Mouse (Mus musculus): ENCODE results near the gene Alms1. TPM values are rescaled to one million over a fixed set of nuclear protein-coding genes. Genes with fewer than 3 reads are reported as not detected.
A peak's percentile ranks its signal among the peaks of the same experiment; 100 is the strongest.

Gene Alms1
- polyA plus RNA-seq, 1 experiment: 30.3 TPM

DNA sequence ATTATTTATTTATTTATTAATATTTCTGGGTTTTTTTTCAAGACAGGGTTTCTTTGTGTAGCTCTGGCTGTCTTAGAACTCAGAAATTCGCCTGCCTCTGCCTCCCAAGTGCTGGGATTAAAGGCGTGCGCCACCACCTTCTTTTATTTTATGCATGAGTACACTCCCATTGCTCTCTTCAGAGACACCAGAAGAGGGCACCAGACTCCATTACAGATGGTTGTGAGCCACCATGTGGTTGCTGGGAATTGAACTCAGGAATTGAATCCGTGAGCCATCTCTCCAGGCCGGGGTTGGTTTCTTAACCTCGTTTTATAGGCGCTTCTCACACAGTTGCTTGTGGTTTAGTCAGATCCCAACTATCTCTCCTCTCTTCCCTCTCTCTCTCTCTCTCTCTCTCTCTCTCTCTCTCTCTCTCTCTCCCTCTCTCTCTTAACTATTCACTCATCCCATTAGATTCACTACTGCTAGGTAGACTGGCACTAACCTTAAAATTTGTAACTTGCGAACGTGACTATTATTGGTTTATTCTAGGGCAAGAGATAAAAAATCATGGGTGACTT, 445 bp upstream of the Alms1 start:
- TF ChIP-seq POLR2A (IDR thresholded peaks at IDR 0.05; ENCODE audit: insufficient read depth, low read depth, low read length) (no peak), CTCF (IDR thresholded peaks at IDR 0.05; ENCODE audit: insufficient read depth, low read depth, low read length) (no peak)
- H3K4me1 ChIP-seq (ENCODE audit: control insufficient read depth, insufficient read depth, low read length): no peaks in the 10 kb centered on the region
- H3K4me3 ChIP-seq (ENCODE audit: insufficient read depth, low read depth, low read length): peak overlapping the region; percentile 81; the same call in 1 of the 2 replicates
- WGBS: 30% methylated on average over 9 of the region's 9 CpGs
- no peak overlapping the region for H3K27ac ChIP-seq (ENCODE audit: insufficient read depth, low read depth, low read length)

DNA sequence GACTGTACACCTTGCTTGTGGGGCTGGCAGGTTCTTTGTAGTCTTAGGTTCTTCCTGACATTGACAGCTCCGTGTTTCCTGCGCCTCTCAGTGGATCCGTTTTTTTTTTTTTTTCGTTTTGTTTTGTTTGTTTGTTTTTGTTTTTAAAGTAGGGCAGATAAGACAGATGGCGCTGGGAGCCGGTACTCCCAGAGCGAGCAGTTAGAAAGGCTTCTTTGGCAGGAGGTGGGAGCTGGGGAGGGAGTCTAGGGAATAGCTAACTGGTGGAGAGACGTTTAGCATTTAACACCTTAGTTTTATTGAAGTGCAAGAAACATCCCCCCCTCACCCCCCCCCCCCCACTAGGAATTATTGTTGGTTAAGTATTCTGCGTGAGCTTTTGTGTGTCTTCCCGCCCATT, 833 bp downstream of the Alms1 start:
- 0% methylated on average over 10 of the region's 10 CpGs for WGBS
- Histone ChIP-seq H3K4me3 (ENCODE audit: insufficient read depth, low read depth, low read length) (peak overlapping the region; percentile 81), H3K27ac (ENCODE audit: insufficient read depth, low read depth, low read length) (peak overlapping the region; percentile 63), H3K4me1 (ENCODE audit: control insufficient read depth, insufficient read depth, low read length) (no peaks in the 10 kb centered on the region)
- no peak for TF ChIP-seq CTCF (IDR thresholded peaks at IDR 0.05; ENCODE audit: insufficient read depth, low read depth, low read length)
- no peak for TF ChIP-seq POLR2A (IDR thresholded peaks at IDR 0.05; ENCODE audit: insufficient read depth, low read depth, low read length)

DNA sequence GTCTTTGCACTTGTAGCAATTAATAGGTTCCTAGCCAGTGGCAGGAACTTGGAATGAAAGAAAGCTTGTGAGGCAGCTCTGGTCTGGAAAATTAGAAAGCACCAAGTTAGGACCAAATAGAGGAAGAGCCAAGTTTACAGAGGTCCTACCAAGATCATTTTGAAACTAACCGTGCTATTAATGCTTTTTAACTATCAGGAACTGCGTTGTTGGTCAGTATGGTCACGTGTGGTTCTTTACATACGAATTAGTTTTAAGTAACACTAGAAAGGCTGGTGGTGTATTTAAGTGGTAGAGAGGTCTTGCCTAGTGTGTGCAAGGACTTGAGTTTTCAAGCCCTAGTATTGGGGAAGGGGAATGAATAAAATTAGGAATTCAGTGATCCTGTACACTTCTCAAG, 1.2 kb downstream of the Alms1 start:
- 5% methylated on average over 4 of the region's 4 CpGs for WGBS
- TF ChIP-seq CTCF (IDR thresholded peaks at IDR 0.05; ENCODE audit: insufficient read depth, low read depth, low read length) (no peak), POLR2A (IDR thresholded peaks at IDR 0.05; ENCODE audit: insufficient read depth, low read depth, low read length) (no peak)
- Histone ChIP-seq H3K4me1 (ENCODE audit: control insufficient read depth, insufficient read depth, low read length) (no peaks in the 10 kb centered on the region), H3K4me3 (ENCODE audit: insufficient read depth, low read depth, low read length) (no peak overlapping the region), H3K27ac (ENCODE audit: insufficient read depth, low read depth, low read length) (no peak overlapping the region)

DNA sequence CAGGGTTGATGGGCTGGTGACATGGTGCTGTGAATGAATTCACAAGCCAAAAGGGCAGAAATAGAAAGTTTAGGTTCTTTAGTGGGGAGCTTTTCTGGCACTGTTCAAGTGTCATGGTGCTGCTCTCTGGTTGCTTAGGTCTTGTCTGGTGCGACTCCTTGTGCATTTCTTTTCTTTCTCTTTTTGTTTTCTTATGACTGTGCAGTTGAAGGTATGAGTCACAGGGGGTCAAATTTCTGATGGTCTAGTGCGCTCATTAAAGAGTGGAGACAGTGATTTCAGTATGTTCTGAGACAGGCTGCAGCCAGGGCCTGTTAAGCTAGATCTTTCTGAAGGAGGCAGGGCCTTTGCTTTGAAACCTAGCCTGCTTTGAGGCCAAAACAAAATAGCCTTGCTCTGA, 2.8 kb downstream of the Alms1 start:
- Histone ChIP-seq H3K27ac (ENCODE audit: insufficient read depth, low read depth, low read length) (no peak overlapping the region), H3K4me1 (ENCODE audit: control insufficient read depth, insufficient read depth, low read length) (no peaks in the 10 kb centered on the region), H3K4me3 (ENCODE audit: insufficient read depth, low read depth, low read length) (no peak overlapping the region)
- WGBS: 68% methylated on average over 2 of the region's 2 CpGs
- TF ChIP-seq CTCF (IDR thresholded peaks at IDR 0.05; ENCODE audit: insufficient read depth, low read depth, low read length) (no peak), POLR2A (IDR thresholded peaks at IDR 0.05; ENCODE audit: insufficient read depth, low read depth, low read length) (no peak)

DNA sequence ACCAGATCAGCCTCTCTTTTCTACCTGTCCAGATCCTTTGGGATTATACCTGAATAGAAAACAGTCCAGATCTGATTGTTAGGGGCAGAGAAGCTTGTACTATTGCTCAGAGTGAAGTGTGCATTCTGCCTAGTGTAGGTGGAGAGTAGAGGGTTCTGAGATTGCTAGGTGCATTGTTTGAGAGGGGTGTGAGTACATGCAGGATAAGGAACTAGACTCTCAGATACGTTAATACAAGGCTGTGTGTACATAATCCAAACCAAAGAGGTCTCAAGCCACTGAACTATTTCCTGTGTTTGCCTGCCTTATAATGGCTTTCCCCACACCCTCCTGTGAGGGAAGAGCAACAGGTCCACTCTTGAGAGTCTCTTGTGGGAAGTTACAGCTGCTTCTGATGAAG, 12.0 kb downstream of the Alms1 start:
- no peak for TF ChIP-seq POLR2A (IDR thresholded peaks at IDR 0.05; ENCODE audit: insufficient read depth, low read depth, low read length)
- no peak for TF ChIP-seq CTCF (IDR thresholded peaks at IDR 0.05; ENCODE audit: insufficient read depth, low read depth, low read length)
- no peaks in the 10 kb centered on the region for H3K4me1 ChIP-seq (ENCODE audit: control insufficient read depth, insufficient read depth, low read length)
- 50% methylated on average over 1 of the region's 1 CpGs for WGBS
- no peak overlapping the region for H3K27ac ChIP-seq (ENCODE audit: insufficient read depth, low read depth, low read length)
- no peak overlapping the region for H3K4me3 ChIP-seq (ENCODE audit: insufficient read depth, low read depth, low read length)

DNA sequence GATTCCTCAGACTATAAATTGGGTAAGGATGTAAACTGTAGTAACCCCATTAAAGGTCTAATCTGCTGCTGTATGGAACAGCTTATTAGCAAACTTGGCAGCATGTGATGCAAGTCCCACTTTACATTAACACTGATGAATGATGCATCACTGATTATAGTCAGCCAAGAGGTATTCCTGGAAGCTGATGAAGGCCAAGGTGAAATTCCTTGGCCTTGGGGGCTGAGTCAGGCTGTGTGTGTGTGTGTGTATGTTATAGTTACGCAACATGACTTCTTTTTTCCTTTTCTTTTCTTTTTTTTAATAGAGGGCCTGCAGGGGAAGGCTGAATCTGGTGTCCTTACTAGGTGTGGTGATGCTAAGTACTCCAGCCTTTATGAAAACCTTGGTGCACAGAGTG, 23.2 kb downstream of the Alms1 start:
- H3K4me1 ChIP-seq (ENCODE audit: control insufficient read depth, insufficient read depth, low read length): no peaks in the 10 kb centered on the region
- 100% methylated on average over 1 of the region's 1 CpGs for WGBS
- no peak overlapping the region for H3K4me3 ChIP-seq (ENCODE audit: insufficient read depth, low read depth, low read length)
- TF ChIP-seq CTCF (IDR thresholded peaks at IDR 0.05; ENCODE audit: insufficient read depth, low read depth, low read length): no peak
- no peak for TF ChIP-seq POLR2A (IDR thresholded peaks at IDR 0.05; ENCODE audit: insufficient read depth, low read depth, low read length)
- no peak overlapping the region for H3K27ac ChIP-seq (ENCODE audit: insufficient read depth, low read depth, low read length)

DNA sequence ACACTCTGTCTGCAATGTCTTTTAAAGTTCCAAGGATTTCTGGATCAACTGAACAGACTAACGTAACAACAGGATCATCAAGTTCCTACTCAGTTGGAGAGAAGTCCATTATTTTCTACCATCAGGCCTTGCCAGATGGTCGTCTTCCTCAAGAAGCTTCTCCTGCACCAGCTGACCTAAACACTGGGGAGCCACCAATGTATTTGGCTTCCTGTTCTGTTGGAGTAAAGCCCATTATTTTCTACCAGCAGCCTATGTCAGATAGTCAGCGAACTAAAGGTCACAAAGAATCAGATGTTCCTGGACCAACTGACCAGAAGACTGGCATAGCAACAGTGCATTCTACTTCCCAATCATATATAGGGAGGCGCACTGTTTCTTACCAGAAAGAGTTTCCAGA, 33.5 kb downstream of the Alms1 start:
- no peak for TF ChIP-seq POLR2A (IDR thresholded peaks at IDR 0.05; ENCODE audit: insufficient read depth, low read depth, low read length)
- no peak for TF ChIP-seq CTCF (IDR thresholded peaks at IDR 0.05; ENCODE audit: insufficient read depth, low read depth, low read length)
- Histone ChIP-seq H3K4me3 (ENCODE audit: insufficient read depth, low read depth, low read length) (no peak overlapping the region), H3K4me1 (ENCODE audit: control insufficient read depth, insufficient read depth, low read length) (no peaks in the 10 kb centered on the region), H3K27ac (ENCODE audit: insufficient read depth, low read depth, low read length) (no peak overlapping the region)
- 92% methylated on average over 4 of the region's 4 CpGs for WGBS

DNA sequence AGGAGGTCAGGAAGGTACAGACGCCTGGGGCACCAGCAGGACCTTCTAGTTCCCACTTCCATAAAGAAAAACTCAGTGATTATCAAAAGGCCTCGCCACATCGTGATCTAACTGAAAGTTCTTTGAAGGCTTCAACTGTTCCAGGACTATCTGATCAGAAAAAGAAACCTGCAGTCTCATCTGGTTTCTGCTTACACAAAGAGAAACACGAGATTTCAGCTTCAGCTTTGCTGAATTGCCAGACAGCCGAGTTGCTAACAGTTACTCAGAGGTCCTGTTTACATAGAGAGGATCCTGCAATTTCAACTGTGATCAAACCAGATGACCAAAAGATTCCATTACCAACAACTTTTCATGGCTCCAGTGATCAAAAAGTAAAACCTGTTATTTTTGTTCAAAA, 34.3 kb downstream of the Alms1 start:
- 93% methylated on average over 5 of the region's 5 CpGs for WGBS
- no peak overlapping the region for H3K27ac ChIP-seq (ENCODE audit: insufficient read depth, low read depth, low read length)
- TF ChIP-seq POLR2A (IDR thresholded peaks at IDR 0.05; ENCODE audit: insufficient read depth, low read depth, low read length) (no peak), CTCF (IDR thresholded peaks at IDR 0.05; ENCODE audit: insufficient read depth, low read depth, low read length) (no peak)

DNA sequence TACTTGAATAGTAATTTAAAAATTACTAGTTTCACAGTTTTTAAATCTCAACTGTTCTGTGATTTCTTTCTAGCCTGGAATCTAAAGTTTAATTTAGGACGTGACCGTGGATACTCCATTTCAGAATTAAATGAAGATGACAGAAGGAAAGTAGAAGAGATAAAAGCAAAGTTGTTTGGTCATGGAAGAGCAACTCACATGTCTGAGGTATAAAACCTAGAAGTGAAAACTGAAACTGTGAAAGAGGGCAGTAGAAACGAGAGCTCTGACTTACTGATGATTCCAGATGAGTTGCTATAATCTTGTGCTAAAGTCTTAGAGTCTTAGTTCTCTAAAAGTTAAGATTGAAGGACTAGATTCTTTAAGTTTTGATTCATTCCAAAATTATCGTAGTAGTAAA, 37.2 kb downstream of the Alms1 start:
- Histone ChIP-seq H3K4me3 (ENCODE audit: insufficient read depth, low read depth, low read length) (no peak overlapping the region), H3K4me1 (ENCODE audit: control insufficient read depth, insufficient read depth, low read length) (no peaks in the 10 kb centered on the region), H3K27ac (ENCODE audit: insufficient read depth, low read depth, low read length) (no peak overlapping the region)
- TF ChIP-seq POLR2A (IDR thresholded peaks at IDR 0.05; ENCODE audit: insufficient read depth, low read depth, low read length) (no peak), CTCF (IDR thresholded peaks at IDR 0.05; ENCODE audit: insufficient read depth, low read depth, low read length) (no peak)
- WGBS: 96% methylated on average over 4 of the region's 4 CpGs

More for the DNA sequence above, 34.3 kb downstream of the Alms1 start:
- Histone ChIP-seq H3K4me1 (ENCODE audit: control insufficient read depth, insufficient read depth, low read length) (no peaks in the 10 kb centered on the region), H3K4me3 (ENCODE audit: insufficient read depth, low read depth, low read length) (no peak overlapping the region)

DNA sequence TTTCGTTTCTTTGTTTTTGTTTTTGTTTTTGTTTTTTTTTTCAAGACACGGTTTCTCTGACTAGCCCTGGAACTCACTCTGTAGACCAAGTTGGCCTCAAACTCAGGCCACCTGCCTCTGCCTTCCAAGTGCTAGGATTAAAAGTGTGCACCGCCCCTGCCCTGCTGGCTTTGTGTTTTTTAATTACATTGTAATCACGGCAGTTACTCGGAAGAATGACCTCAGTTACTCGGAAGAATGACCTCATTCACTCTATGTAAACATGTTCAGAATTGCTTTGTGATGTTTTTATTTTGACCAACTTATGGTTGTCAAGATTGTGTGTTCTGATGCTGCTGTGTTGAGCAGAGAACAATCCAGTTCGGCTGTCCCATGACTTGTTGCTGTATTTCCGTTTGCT, 45.8 kb downstream of the Alms1 start:
- Histone ChIP-seq H3K27ac (ENCODE audit: insufficient read depth, low read depth, low read length) (no peak overlapping the region), H3K4me3 (ENCODE audit: insufficient read depth, low read depth, low read length) (no peak overlapping the region), H3K4me1 (ENCODE audit: control insufficient read depth, insufficient read depth, low read length) (no peaks in the 10 kb centered on the region)
- WGBS: 29% methylated on average over 8 of the region's 8 CpGs
- no peak for TF ChIP-seq POLR2A (IDR thresholded peaks at IDR 0.05; ENCODE audit: insufficient read depth, low read depth, low read length)
- no peak for TF ChIP-seq CTCF (IDR thresholded peaks at IDR 0.05; ENCODE audit: insufficient read depth, low read depth, low read length)
